Mouse (Mus musculus) embryonic facial prominence, embryonic 11.5 days (tissue): ENCODE data around the gene Skap1. TPM values are rescaled to one million over a fixed set of nuclear protein-coding genes. Genes with fewer than 3 reads are reported as not detected.

Source experiments
- ATAC-seq: fragments of 200-750 bp; cut with Nextera tagmentation; replicated peaks from 2 replicates; pipeline ENCODE4 v1.8.0; 2017; ENCODE audit warnings: low read depth; ENCODE audit not compliant: insufficient number of reproducible peaks, low FRiP score, low TSS enrichment
- DNase-seq: peaks from one replicate; pipeline ENCODE4 v3.0.0-alpha.2; 2015; ENCODE audit warnings: low spot score
- H3K27ac ChIP-seq: fragments of 300-500 bp; sonication (generic); replicated peaks from 2 replicates; pipeline ENCODE4 v1.5.1; 2014; ENCODE audit warnings: mild to moderate bottlenecking, low read depth, low read length, control low read depth
- H3K27me3 ChIP-seq: fragments of 300-500 bp; sonication (generic); 2 replicates; pipeline ENCODE4 v1.6.1; 2014; ENCODE audit warnings: mild to moderate bottlenecking, low read length, moderate library complexity, mixed read lengths; ENCODE audit not compliant: control insufficient read depth, insufficient read depth
- H3K36me3 ChIP-seq: fragments of 300-500 bp; sonication (generic); replicated peaks from 2 replicates; pipeline ENCODE4 v1.6.1; 2014; ENCODE audit warnings: low read depth, mild to moderate bottlenecking, low read length, moderate library complexity, mixed read lengths; ENCODE audit not compliant: control insufficient read depth, insufficient read depth
- H3K4me1 ChIP-seq: fragments of 300-500 bp; sonication (generic); 2 replicates; pipeline ENCODE4 v1.6.1; 2014; ENCODE audit warnings: low read length, mixed read lengths; ENCODE audit not compliant: control insufficient read depth, insufficient read depth
- H3K4me2 ChIP-seq: fragments of 300-500 bp; sonication (generic); 2 replicates; pipeline ENCODE4 v1.6.1; 2014; ENCODE audit warnings: low read depth, mild to moderate bottlenecking, control low read depth, low read length, moderate library complexity
- H3K4me3 ChIP-seq: fragments of 300-500 bp; sonication (generic); 2 replicates; pipeline ENCODE4 v1.5.1; 2014; ENCODE audit warnings: low read depth, low read length, control low read depth
- H3K9ac ChIP-seq: fragments of 300-500 bp; sonication (generic); replicated peaks from 2 replicates; pipeline ENCODE4 v1.6.1; 2014; ENCODE audit warnings: mild to moderate bottlenecking, control low read depth, low read length
- H3K9me3 ChIP-seq: fragments of 300-500 bp; sonication (generic); replicated peaks from 2 replicates; pipeline ENCODE4 v1.6.1; 2016; ENCODE audit warnings: mild to moderate bottlenecking, low read length, inconsistent platforms, mixed read lengths; ENCODE audit not compliant: control insufficient read depth
- WGBS: fragments of 180-500 bp; shearing (Covaris S2); extraction: QIAGEN DNeasy Blood & Tissue Kit; methylation state at CpG from one replicate; pipeline ENCODE4 v1.1.7; 2014; 5-methylcytosine and 5-hydroxymethylcytosine counted together
- polyA plus RNA-seq: library from polyadenylated mRNA; unstranded; fragments of >200 nt; fragmentation: Nextera tagmentation; extraction: Ambion mirVana; gene quantifications from 2 replicates; pipeline ENCODE4 v1.2.1, GENCODE M21; 2014

Skap1 gene
- polyA plus RNA-seq, 1 experiment from 2014 or later, result 0.43 TPM

- H3K27me3 ChIP-seq, result peaks cover 21% of the 10 kb centered on the region
- no peaks in the 10 kb centered on the region for H3K36me3 ChIP-seq
- DNase-seq, result no peak
- no peak for ATAC-seq
- peaks cover 4% of the 10 kb centered on the region; the same call in 1 of the 2 replicates for H3K4me1 ChIP-seq
- 62% methylated on average over 7 of the region's 7 CpGs for WGBS
- H3K27ac ChIP-seq, result no peak overlapping the region
- H3K9me3 ChIP-seq, result no peaks in the 10 kb centered on the region
- no peak overlapping the region for H3K4me3 ChIP-seq
- no peak overlapping the region for H3K9ac ChIP-seq
- H3K4me2 ChIP-seq, result no peak overlapping the region
Measured at GRCm38 (mm10) chr11:96466987-96467386, 2.6 kb downstream of the Skap1 start.

- Histone ChIP-seq H3K27ac (no peak overlapping the region), H3K4me3 (no peak overlapping the region), H3K4me1 (peaks cover 4% of the 10 kb centered on the region; the same call in 1 of the 2 replicates), H3K9me3 (no peaks in the 10 kb centered on the region), H3K9ac (no peak overlapping the region), H3K36me3 (no peaks in the 10 kb centered on the region), H3K4me2 (no peak overlapping the region), H3K27me3 (peaks cover 21% of the 10 kb centered on the region)
- 67% methylated on average over 9 of the region's 9 CpGs for WGBS
- no peak for ATAC-seq
- no peak for DNase-seq
Measured at GRCm38 (mm10) chr11:96468048-96468745, 3.8 kb downstream of the Skap1 start.

- H3K9ac ChIP-seq, result no peak overlapping the region
- no peaks in the 10 kb centered on the region for H3K4me1 ChIP-seq
- H3K4me2 ChIP-seq, result no peak overlapping the region
- DNase-seq (no peak), ATAC-seq (no peak)
- no peaks in the 10 kb centered on the region for H3K9me3 ChIP-seq
- H3K27ac ChIP-seq, result no peak overlapping the region
- 52% methylated on average over 3 of the region's 3 CpGs for whole genome bisulfite sequencing
- no peaks in the 10 kb centered on the region for H3K36me3 ChIP-seq
- no peaks in the 10 kb centered on the region for H3K27me3 ChIP-seq
- H3K4me3 ChIP-seq, result no peak overlapping the region
Measured at GRCm38 (mm10) chr11:96482711-96483110, 18.3 kb downstream of the Skap1 start.

GRCm38 (mm10) chr11:96483179-96483578 is 18.8 kb downstream of the Skap1 start:
- Histone ChIP-seq H3K4me3 (no peak overlapping the region), H3K36me3 (no peaks in the 10 kb centered on the region), H3K27ac (no peak overlapping the region), H3K4me2 (no peak overlapping the region), H3K4me1 (no peaks in the 10 kb centered on the region), H3K9ac (no peak overlapping the region), H3K27me3 (no peaks in the 10 kb centered on the region), H3K9me3 (no peaks in the 10 kb centered on the region)
- DNase-seq (no peak), ATAC-seq (no peak)

- Histone ChIP-seq H3K27ac (no peak overlapping the region), H3K4me1 (no peaks in the 10 kb centered on the region), H3K27me3 (no peaks in the 10 kb centered on the region), H3K4me3 (no peak overlapping the region), H3K36me3 (no peaks in the 10 kb centered on the region), H3K9ac (no peak overlapping the region), H3K4me2 (no peak overlapping the region), H3K9me3 (no peaks in the 10 kb centered on the region)
- WGBS, result 77% methylated on average over 8 of the region's 8 CpGs
- ATAC-seq (no peak), DNase-seq (no peak)
Measured at GRCm38 (mm10) chr11:96498481-96498880, 34.1 kb downstream of the Skap1 start.

- Histone ChIP-seq H3K9ac (no peak overlapping the region), H3K4me3 (no peak overlapping the region), H3K27ac (no peak overlapping the region), H3K4me1 (no peaks in the 10 kb centered on the region), H3K36me3 (no peaks in the 10 kb centered on the region), H3K27me3 (no peaks in the 10 kb centered on the region), H3K9me3 (no peaks in the 10 kb centered on the region), H3K4me2 (no peak overlapping the region)
- DNase-seq, result no peak
- ATAC-seq, result no peak
- WGBS, result 73% methylated on average over 6 of the region's 6 CpGs
Measured at GRCm38 (mm10) chr11:96501042-96501441, 36.6 kb downstream of the Skap1 start.

- H3K4me2 ChIP-seq, result no peak overlapping the region
- H3K27me3 ChIP-seq, result no peaks in the 10 kb centered on the region
- H3K4me3 ChIP-seq, result no peak overlapping the region
- no peaks in the 10 kb centered on the region for H3K9me3 ChIP-seq
- no peak overlapping the region for H3K27ac ChIP-seq
- DNase-seq (no peak), ATAC-seq (no peak)
- H3K36me3 ChIP-seq, result no peaks in the 10 kb centered on the region
- 80% methylated on average over 3 of the region's 3 CpGs for WGBS
- H3K9ac ChIP-seq, result no peak overlapping the region
- H3K4me1 ChIP-seq, result no peaks in the 10 kb centered on the region
Measured at GRCm38 (mm10) chr11:96502948-96503347, 38.6 kb downstream of the Skap1 start.

- H3K27me3 ChIP-seq, result no peaks in the 10 kb centered on the region
- H3K9me3 ChIP-seq, result no peaks in the 10 kb centered on the region
- H3K27ac ChIP-seq, result no peak overlapping the region
- ATAC-seq, result no peak
- no peaks in the 10 kb centered on the region for H3K4me1 ChIP-seq
- H3K4me2 ChIP-seq, result no peak overlapping the region
- no peak overlapping the region for H3K4me3 ChIP-seq
- no peaks in the 10 kb centered on the region for H3K36me3 ChIP-seq
- H3K9ac ChIP-seq, result no peak overlapping the region
- 63% methylated on average over 12 of the region's 12 CpGs for WGBS
- no peak for DNase-seq
Measured at GRCm38 (mm10) chr11:96504509-96505119, 40.2 kb downstream of the Skap1 start.
